Mouse (Mus musculus) inflammation-experienced regulatory T-cells, adult 16 weeks (primary cell): Measurements from ENCODE around the gene Dct. TPM values are rescaled to one million over a fixed set of nuclear protein-coding genes. Genes with fewer than 3 reads are reported as not detected.

ENCODE experiments used
- polyA plus RNA-seq: library from polyadenylated mRNA; unstranded; fragments of 100-300 nt; shearing (Covaris generic); gene quantifications from one replicate; pipeline ENCODE4 v1.2.1, GENCODE M21; 2017

The Dct gene
- polyA plus RNA-seq, result 0.11 TPM

GRCm38 (mm10) chr14:118051975-118052630 is at the start of gene Dct:
Gene Dct (minus strand): TSS chr14:118052244.

Other genes with a start within 250 kb of the Dct start
- 29.0 TPM for gene Tgds, start 80.5 kb upstream of the Dct start, polyA plus RNA-seq
- 7.1 TPM for gene Gpr180, start 84.9 kb upstream of the Dct start, polyA plus RNA-seq
- not detected for gene Sox21, start 184.8 kb upstream of the Dct start, polyA plus RNA-seq
- not detected for gene Gm9376, start 214.7 kb upstream of the Dct start, polyA plus RNA-seq